Mouse (Mus musculus) myocyte (in vitro differentiated cells): ENCODE data around the gene Echs1.

Source experiments
- CEBPB ChIP-seq: IDR thresholded peaks from 2 replicates; pipeline ENCODE4 v1.6.1; 2011; ENCODE audit warnings: mild to moderate bottlenecking, moderate library complexity; ENCODE audit not compliant: poor library complexity, insufficient read depth, severe bottlenecking
- E2F4 ChIP-seq: IDR thresholded peaks from one replicate; pipeline ENCODE4 v1.6.1; 2011; ENCODE audit warnings: mild to moderate bottlenecking, control low read depth, moderate library complexity; ENCODE audit not compliant: insufficient read depth
- MAX ChIP-seq: IDR thresholded peaks from one replicate; pipeline ENCODE4 v1.6.1; 2011; ENCODE audit warnings: low read depth, mild to moderate bottlenecking, control low read depth
- MYOD1 ChIP-seq, 3 experiments: IDR thresholded peaks; one replicate each; pipeline ENCODE4 v1.6.1; 2011; ENCODE audit warnings: control low read depth in 2 of 3, low read depth in 2 of 3, mild to moderate bottlenecking in 2 of 3, moderate library complexity in 1 of 3; ENCODE audit not compliant: insufficient read length in 2 of 3, control insufficient read depth in 1 of 3
- MYOG ChIP-seq, 3 experiments: IDR thresholded peaks; one replicate each; pipeline ENCODE4 v1.6.1; 2011; ENCODE audit warnings: control low read depth in 2 of 3, low read depth in 2 of 3, mild to moderate bottlenecking in 2 of 3; ENCODE audit not compliant: insufficient read length in 2 of 3, control insufficient read depth in 1 of 3, insufficient read depth in 1 of 3
- POLR2A ChIP-seq: IDR thresholded peaks from one replicate; pipeline ENCODE4 v1.6.1; 2011; ENCODE audit warnings: low read depth, mild to moderate bottlenecking, control low read depth, moderate library complexity; ENCODE audit not compliant: insufficient read length
- POLR2AphosphoS2 ChIP-seq: IDR thresholded peaks from one replicate; pipeline ENCODE4 v1.6.1; 2011; ENCODE audit warnings: low read depth, control low read depth; ENCODE audit not compliant: insufficient read length
- REST ChIP-seq: IDR thresholded peaks from one replicate; pipeline ENCODE4 v1.6.1; 2011; ENCODE audit warnings: mild to moderate bottlenecking, control low read depth, moderate library complexity; ENCODE audit not compliant: insufficient read depth, insufficient read length
- TCF12 ChIP-seq: IDR thresholded peaks from one replicate; pipeline ENCODE4 v1.6.1; 2011; ENCODE audit warnings: mild to moderate bottlenecking, control low read depth; ENCODE audit not compliant: poor library complexity, insufficient read depth, severe bottlenecking
- USF1 ChIP-seq: IDR thresholded peaks from one replicate; pipeline ENCODE4 v1.6.1; 2011; ENCODE audit warnings: low read depth, mild to moderate bottlenecking, control low read depth, moderate library complexity

GRCm38 (mm10) chr7:140082242-140082678, 34.0 kb downstream of the Echs1 start, which contains the start of gene Caly:
- TF ChIP-seq REST (no peak), TCF12 (no peak), CEBPB (no peak), POLR2A (no peak), MAX (no peak), E2F4 (no peak), USF1 (no peak), MYOD1 (IDR thresholded peaks at IDR 0.05; ENCODE audit: control insufficient read depth in 1 of 3, insufficient read length in 2 of 3, low read depth in 2 of 3) (no peak), POLR2AphosphoS2 (no peak), MYOG (IDR thresholded peaks at IDR 0.05; ENCODE audit: control insufficient read depth in 1 of 3, insufficient read depth in 1 of 3, insufficient read length in 2 of 3, low read depth in 2 of 3) (no peak)
